Mouse (Mus musculus): ENCODE data around the gene Pet117.

DNA sequence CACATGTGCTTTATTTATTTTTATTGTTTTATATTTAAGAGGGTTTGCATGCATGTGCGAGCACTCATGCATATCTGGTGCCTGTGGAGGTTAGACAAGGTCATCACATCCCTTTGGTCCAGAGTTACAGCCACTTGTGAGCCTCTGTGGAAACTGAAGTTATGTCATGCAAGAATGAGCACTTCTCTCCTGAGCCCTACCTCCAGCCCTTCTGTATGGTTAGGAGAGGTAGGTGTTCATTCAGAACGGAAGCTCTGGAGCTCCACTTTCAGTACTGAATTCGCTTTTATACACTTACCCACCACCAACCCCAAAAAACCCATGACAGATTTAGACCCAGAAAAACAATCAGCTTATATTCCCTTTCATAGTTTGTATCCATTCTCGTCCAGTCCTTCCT lies 2.8 kb downstream of the Pet117 start:
- TF ChIP-seq POLR2A (IDR thresholded peaks at IDR 0.05; ENCODE audit: borderline replicate concordance, extremely low read depth, insufficient read depth, insufficient read length, poor library complexity, severe bottlenecking) (no peak), CTCF (IDR thresholded peaks at IDR 0.05; ENCODE audit: borderline replicate concordance, extremely low read depth, insufficient read depth, insufficient read length) (no peak)

All from brain, embryonic 14.5 days (tissue).